Mouse (Mus musculus) hindbrain, embryonic 12.5 days (tissue): Measurements from ENCODE around the gene Meiob. TPM values are rescaled to one million over a fixed set of nuclear protein-coding genes. Genes with fewer than 3 reads are reported as not detected.

Experiments used
- ATAC-seq: fragments of 200-750 bp; cut with Nextera tagmentation; 2 replicates; pipeline ENCODE4 v1.8.0; 2017; ENCODE audit warnings: moderate TSS enrichment; ENCODE audit not compliant: low FRiP score
- H3K27ac ChIP-seq: fragments of 300-500 bp; sonication (generic); 2 replicates; pipeline ENCODE4 v1.5.1; 2016; ENCODE audit warnings: mild to moderate bottlenecking
- H3K27me3 ChIP-seq: fragments of 300-500 bp; sonication (generic); 2 replicates; pipeline ENCODE4 v1.6.1; 2016; ENCODE audit warnings: mild to moderate bottlenecking
- H3K36me3 ChIP-seq: fragments of 300-500 bp; sonication (generic); 2 replicates; pipeline ENCODE4 v1.6.1; 2016; ENCODE audit warnings: mild to moderate bottlenecking
- H3K4me1 ChIP-seq: fragments of 300-500 bp; sonication (generic); 2 replicates; pipeline ENCODE4 v1.6.1; 2016
- H3K4me2 ChIP-seq: fragments of 300-500 bp; sonication (generic); replicated peaks from 2 replicates; pipeline ENCODE4 v1.6.1; 2016; ENCODE audit warnings: mild to moderate bottlenecking
- H3K4me3 ChIP-seq: fragments of 300-500 bp; sonication (generic); 2 replicates; pipeline ENCODE4 v1.5.1; 2016; ENCODE audit warnings: mild to moderate bottlenecking
- H3K9ac ChIP-seq: fragments of 300-500 bp; sonication (generic); 2 replicates; pipeline ENCODE4 v1.6.1; 2016; ENCODE audit warnings: mild to moderate bottlenecking, moderate library complexity
- H3K9me3 ChIP-seq: fragments of 300-500 bp; sonication (generic); replicated peaks from 2 replicates; pipeline ENCODE4 v1.6.1; 2016; ENCODE audit warnings: mild to moderate bottlenecking
- WGBS: fragments of 180-500 bp; shearing (Covaris S2); methylation state at CpG from one replicate; pipeline ENCODE4 v1.1.7; 2016; 5-methylcytosine and 5-hydroxymethylcytosine counted together
- polyA plus RNA-seq: library from polyadenylated mRNA; unstranded; fragments of >200 nt; fragmentation: Nextera tagmentation; extraction: Ambion mirVana; gene quantifications from 2 replicates; pipeline ENCODE4 v1.2.1, GENCODE M21; 2016

The Meiob gene
- polyA plus RNA-seq = not detected in 2 replicates

- under 1% methylated on average over 71 of the region's 71 CpGs for WGBS
- peaks cover 42% of the 10 kb centered on the region for H3K27me3 ChIP-seq
- peak; percentile 71 for ATAC-seq
Measured at GRCm38 (mm10) chr17:24803952-24804951, at the start of gene Meiob. Gene Meiob (plus strand): TSS chr17:24804289.

GRCm38 (mm10) chr17:24757394-24757793 is 46.7 kb upstream of the Meiob start:
- Histone ChIP-seq H3K9me3 (no peaks in the 10 kb centered on the region), H3K36me3 (no peaks in the 10 kb centered on the region), H3K27me3 (peaks cover 58% of the 10 kb centered on the region), H3K9ac (no peak overlapping the region), H3K4me1 (peaks cover 11% of the 10 kb centered on the region), H3K4me2 (no peak overlapping the region), H3K27ac (no peak overlapping the region), H3K4me3 (no peak overlapping the region)
- WGBS = 62% methylated on average over 1 of the region's 1 CpGs
- ATAC-seq = no peak

More at GRCm38 (mm10) chr17:24803952-24804951, at the start of gene Meiob:
- Histone ChIP-seq H3K9me3 (no peaks in the 10 kb centered on the region), H3K27ac (no peak within 1 kb of the TSS), H3K4me3 (peak within 1 kb of the TSS; percentile 66), H3K4me1 (peaks cover 6% of the 10 kb centered on the region; the same call in 1 of the 2 replicates), H3K4me2 (peak within 1 kb of the TSS; percentile 89), H3K36me3 (no peaks in the 10 kb centered on the region), H3K9ac (peak within 1 kb of the TSS; percentile 67)

GRCm38 (mm10) chr17:24761121-24761520 is 43.0 kb upstream of the Meiob start:
- H3K27ac ChIP-seq = no peak overlapping the region
- H3K4me3 ChIP-seq = no peak overlapping the region
- H3K9ac ChIP-seq = no peak overlapping the region
- peaks cover 21% of the 10 kb centered on the region for H3K27me3 ChIP-seq
- no peaks in the 10 kb centered on the region for H3K9me3 ChIP-seq
- H3K4me1 ChIP-seq = peaks cover 8% of the 10 kb centered on the region
- ATAC-seq = no peak
- H3K4me2 ChIP-seq = no peak overlapping the region
- WGBS = 49% methylated on average over 5 of the region's 5 CpGs
- no peaks in the 10 kb centered on the region for H3K36me3 ChIP-seq

GRCm38 (mm10) chr17:24765016-24765905 is 38.8 kb upstream of the Meiob start:
- no peaks in the 10 kb centered on the region for H3K36me3 ChIP-seq
- H3K9ac ChIP-seq = no peak overlapping the region
- H3K4me1 ChIP-seq = peaks cover 12% of the 10 kb centered on the region
- no peak overlapping the region for H3K27ac ChIP-seq
- no peaks in the 10 kb centered on the region for H3K9me3 ChIP-seq
- peak overlapping the region; percentile 24; the same call in 1 of the 2 replicates for H3K4me2 ChIP-seq
- H3K4me3 ChIP-seq = no peak overlapping the region
- no peak for ATAC-seq
- H3K27me3 ChIP-seq = peaks cover 5% of the 10 kb centered on the region; the same call in 1 of the 2 replicates
- 65% methylated on average over 21 of the region's 22 CpGs for WGBS

- WGBS = 28% methylated on average over 12 of the region's 12 CpGs
- H3K36me3 ChIP-seq = no peaks in the 10 kb centered on the region
- no peaks in the 10 kb centered on the region for H3K9me3 ChIP-seq
- H3K9ac ChIP-seq = no peak overlapping the region
- peaks cover 5% of the 10 kb centered on the region; the same call in 1 of the 2 replicates for H3K27me3 ChIP-seq
- H3K27ac ChIP-seq = no peak overlapping the region
- no peak overlapping the region for H3K4me2 ChIP-seq
- ATAC-seq = no peak
- H3K4me1 ChIP-seq = peaks cover 12% of the 10 kb centered on the region
- H3K4me3 ChIP-seq = no peak overlapping the region
Measured at GRCm38 (mm10) chr17:24766266-24766875, 37.7 kb upstream of the Meiob start.

GRCm38 (mm10) chr17:24769146-24769545 is 34.9 kb upstream of the Meiob start:
- ATAC-seq = no peak
- Histone ChIP-seq H3K4me2 (no peak overlapping the region), H3K9me3 (no peaks in the 10 kb centered on the region), H3K4me1 (peaks cover 12% of the 10 kb centered on the region), H3K27me3 (peaks cover 5% of the 10 kb centered on the region; the same call in 1 of the 2 replicates), H3K27ac (no peak overlapping the region), H3K9ac (no peak overlapping the region), H3K4me3 (no peak overlapping the region), H3K36me3 (no peaks in the 10 kb centered on the region)
- WGBS = 40% methylated on average over 3 of the region's 3 CpGs

- no peak overlapping the region for H3K27ac ChIP-seq
- WGBS = 77% methylated on average over 5 of the region's 5 CpGs
- H3K4me2 ChIP-seq = no peak overlapping the region
- H3K9ac ChIP-seq = no peak overlapping the region
- ATAC-seq = no peak
- H3K36me3 ChIP-seq = no peaks in the 10 kb centered on the region
- H3K27me3 ChIP-seq = no peaks in the 10 kb centered on the region
- H3K4me3 ChIP-seq = no peak overlapping the region
- H3K9me3 ChIP-seq = no peaks in the 10 kb centered on the region
- H3K4me1 ChIP-seq = no peaks in the 10 kb centered on the region
Measured at GRCm38 (mm10) chr17:24773241-24773640, 30.8 kb upstream of the Meiob start.

GRCm38 (mm10) chr17:24775173-24775572 is 28.9 kb upstream of the Meiob start:
- H3K4me1 ChIP-seq = no peaks in the 10 kb centered on the region
- H3K9me3 ChIP-seq = no peaks in the 10 kb centered on the region
- 85% methylated on average over 8 of the region's 8 CpGs for WGBS

GRCm38 (mm10) chr17:24777073-24777472 is 27.0 kb upstream of the Meiob start:
- no peaks in the 10 kb centered on the region for H3K9me3 ChIP-seq
- no peaks in the 10 kb centered on the region for H3K27me3 ChIP-seq
- 73% methylated on average over 2 of the region's 2 CpGs for WGBS
- ATAC-seq = no peak
- H3K4me2 ChIP-seq = no peak overlapping the region
- no peak overlapping the region for H3K27ac ChIP-seq
- no peak overlapping the region for H3K4me3 ChIP-seq
- no peaks in the 10 kb centered on the region for H3K4me1 ChIP-seq
- no peak overlapping the region for H3K9ac ChIP-seq
- H3K36me3 ChIP-seq = no peaks in the 10 kb centered on the region

More at GRCm38 (mm10) chr17:24775173-24775572, 28.9 kb upstream of the Meiob start:
- Histone ChIP-seq H3K9ac (no peak overlapping the region), H3K36me3 (no peaks in the 10 kb centered on the region), H3K4me3 (no peak overlapping the region), H3K27me3 (no peaks in the 10 kb centered on the region), H3K4me2 (no peak overlapping the region), H3K27ac (no peak overlapping the region)
- ATAC-seq = no peak

- H3K9me3 ChIP-seq = no peaks in the 10 kb centered on the region
- no peaks in the 10 kb centered on the region for H3K4me1 ChIP-seq
- H3K4me2 ChIP-seq = no peak overlapping the region
- H3K27ac ChIP-seq = no peak overlapping the region
- H3K4me3 ChIP-seq = no peak overlapping the region
- ATAC-seq = no peak
- no peak overlapping the region for H3K9ac ChIP-seq
- H3K36me3 ChIP-seq = no peaks in the 10 kb centered on the region
- H3K27me3 ChIP-seq = peaks cover 5% of the 10 kb centered on the region; the same call in 1 of the 2 replicates
- 89% methylated on average over 2 of the region's 2 CpGs for WGBS
Measured at GRCm38 (mm10) chr17:24780821-24781220, 23.3 kb upstream of the Meiob start.

- Histone ChIP-seq H3K4me3 (no peak overlapping the region), H3K27me3 (no peaks in the 10 kb centered on the region), H3K9ac (no peak overlapping the region), H3K4me1 (no peaks in the 10 kb centered on the region), H3K4me2 (no peak overlapping the region), H3K27ac (no peak overlapping the region), H3K9me3 (no peaks in the 10 kb centered on the region), H3K36me3 (no peaks in the 10 kb centered on the region)
- 80% methylated on average over 8 of the region's 8 CpGs for WGBS
- ATAC-seq = no peak
Measured at GRCm38 (mm10) chr17:24792190-24792589, 11.9 kb upstream of the Meiob start.
